Mouse (Mus musculus) CH12.LX (cell line): ENCODE measurements around the gene Fbxo41.

Experiments used
- CTCF ChIP-seq, 2 experiments: IDR thresholded peaks in 1 of 2; conservative IDR thresholded peaks in 1 of 2; 2 replicates each; pipeline ENCODE4 v1.5.1; 2011 to 2012; ENCODE audit warnings: low read depth in 2 of 2, low read length in 2 of 2, improper control_type of control experiment in 1 of 2, inconsistent platforms in 1 of 2, mild to moderate bottlenecking in 1 of 2, moderate library complexity in 1 of 2
- EP300 ChIP-seq: IDR thresholded peaks from 2 replicates; pipeline ENCODE4 v1.6.1; 2011; ENCODE audit warnings: low read length, improper control_type of control experiment
- JUND ChIP-seq: conservative IDR thresholded peaks from 2 replicates; pipeline ENCODE4 v1.6.1; 2011; ENCODE audit warnings: low read depth, low read length, improper control_type of control experiment
- MXI1 ChIP-seq: IDR thresholded peaks from 2 replicates; pipeline ENCODE4 v1.6.1; 2011; ENCODE audit warnings: mild to moderate bottlenecking, low read depth, low read length, improper control_type of control experiment
- POLR2A ChIP-seq: IDR thresholded peaks from 2 replicates; pipeline ENCODE4 v1.6.1; 2011; ENCODE audit warnings: low read depth, mild to moderate bottlenecking, improper control_type of control experiment, low read length
- POLR2AphosphoS2 ChIP-seq: IDR thresholded peaks from 2 replicates; pipeline ENCODE4 v1.6.1; 2011; ENCODE audit warnings: low read depth, low read length, improper control_type of control experiment
- SMC3 ChIP-seq: IDR thresholded peaks from 2 replicates; pipeline ENCODE4 v1.6.1; 2011; ENCODE audit warnings: low read depth, low read length, improper control_type of control experiment

DNA sequence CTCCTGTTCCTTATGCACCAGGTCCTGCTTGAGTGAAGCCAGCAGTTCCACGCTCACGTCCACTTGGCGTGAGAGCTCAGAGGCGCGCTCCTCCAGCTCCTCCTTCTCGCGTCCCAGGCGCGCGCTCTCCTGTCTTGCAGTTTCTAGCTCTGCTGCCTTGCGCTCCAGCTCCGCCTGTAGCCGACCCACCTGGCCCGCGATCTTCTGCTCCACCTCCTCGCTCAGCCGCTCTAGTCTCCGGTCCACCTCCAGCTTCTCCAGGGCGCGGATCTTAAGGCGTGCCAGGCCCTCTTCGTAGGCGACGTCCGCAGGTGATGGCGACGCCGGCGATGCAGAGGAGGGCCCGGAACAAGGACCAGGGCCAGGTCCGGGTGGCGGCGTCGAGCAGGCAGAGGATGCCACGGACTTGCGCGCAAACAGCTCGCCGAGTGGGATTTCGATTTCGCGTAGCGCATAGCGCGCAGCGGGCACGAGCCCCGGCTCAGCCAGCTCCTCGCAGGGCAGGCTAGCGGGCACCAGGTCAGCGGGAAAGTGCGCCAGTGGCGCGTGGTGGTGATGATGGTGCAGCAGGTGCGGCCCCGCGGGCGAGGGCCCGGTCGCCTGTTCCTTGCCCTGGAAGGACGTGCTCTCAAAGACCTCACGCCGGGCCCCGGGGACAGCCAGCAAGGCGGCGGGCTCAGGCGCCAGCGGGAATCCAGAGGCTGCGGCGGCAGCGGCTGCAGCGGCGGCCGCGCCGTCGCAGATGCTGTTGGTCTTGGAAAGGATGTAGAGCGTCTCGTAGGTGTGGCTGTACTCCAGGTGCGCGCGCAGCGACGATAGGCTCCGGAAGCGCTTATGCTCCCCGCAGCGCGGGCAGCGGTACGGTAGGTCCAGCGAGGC is 18.7 kb downstream of the Fbxo41 start:
- TF ChIP-seq MXI1 (no peak), JUND (no peak), POLR2A (no peak), EP300 (no peak), POLR2AphosphoS2 (no peak), SMC3 (no peak), CTCF (conservative IDR thresholded peaks at IDR 0.05 in 1 of 2, IDR thresholded peaks at IDR 0.05 in 1 of 2; ENCODE audit: low read depth in 2 of 2, low read length in 2 of 2) (no peak)
